Mouse (Mus musculus) midbrain, embryonic 12.5 days (tissue): Measurements from ENCODE around the gene Stat5b. TPM values are rescaled to one million over a fixed set of nuclear protein-coding genes. Genes with fewer than 3 reads are reported as not detected.

Source experiments
- ATAC-seq: fragments of 200-750 bp; cut with Nextera tagmentation; 2 replicates; pipeline ENCODE4 v1.8.0; 2017; ENCODE audit warnings: low read depth, moderate TSS enrichment, moderate library complexity; ENCODE audit not compliant: low FRiP score
- H3K27ac ChIP-seq: fragments of 300-500 bp; sonication (generic); replicated peaks from 2 replicates; pipeline ENCODE4 v1.5.1; 2016; ENCODE audit warnings: mild to moderate bottlenecking
- H3K27me3 ChIP-seq: fragments of 300-500 bp; sonication (generic); 2 replicates; pipeline ENCODE4 v1.6.1; 2016; ENCODE audit warnings: mild to moderate bottlenecking
- H3K36me3 ChIP-seq: fragments of 300-500 bp; sonication (generic); 2 replicates; pipeline ENCODE4 v1.6.1; 2016
- H3K4me1 ChIP-seq: fragments of 300-500 bp; sonication (generic); 2 replicates; pipeline ENCODE4 v1.6.1; 2016
- H3K4me2 ChIP-seq: fragments of 300-500 bp; sonication (generic); replicated peaks from 2 replicates; pipeline ENCODE4 v1.6.1; 2016; ENCODE audit warnings: mild to moderate bottlenecking, moderate library complexity
- H3K4me3 ChIP-seq: fragments of 300-500 bp; sonication (generic); 2 replicates; pipeline ENCODE4 v1.5.1; 2016; ENCODE audit warnings: mild to moderate bottlenecking
- H3K9ac ChIP-seq: fragments of 300-500 bp; sonication (generic); replicated peaks from 2 replicates; pipeline ENCODE4 v1.6.1; 2016; ENCODE audit warnings: mild to moderate bottlenecking, moderate library complexity
- H3K9me3 ChIP-seq: fragments of 300-500 bp; sonication (generic); 2 replicates; pipeline ENCODE4 v1.6.1; 2016; ENCODE audit warnings: mild to moderate bottlenecking
- WGBS: fragments of 180-500 bp; shearing (Covaris S2); methylation state at CpG from one replicate; pipeline ENCODE4 v1.1.7; 2016; 5-methylcytosine and 5-hydroxymethylcytosine counted together
- polyA plus RNA-seq: library from polyadenylated mRNA; unstranded; fragments of >200 nt; fragmentation: Nextera tagmentation; extraction: Ambion mirVana; gene quantifications from 2 replicates; pipeline ENCODE4 v1.2.1, GENCODE M21; 2016

The Stat5b gene
- polyA plus RNA-seq, 1 experiment from 2014 or later, result 19.4 TPM

DNA sequence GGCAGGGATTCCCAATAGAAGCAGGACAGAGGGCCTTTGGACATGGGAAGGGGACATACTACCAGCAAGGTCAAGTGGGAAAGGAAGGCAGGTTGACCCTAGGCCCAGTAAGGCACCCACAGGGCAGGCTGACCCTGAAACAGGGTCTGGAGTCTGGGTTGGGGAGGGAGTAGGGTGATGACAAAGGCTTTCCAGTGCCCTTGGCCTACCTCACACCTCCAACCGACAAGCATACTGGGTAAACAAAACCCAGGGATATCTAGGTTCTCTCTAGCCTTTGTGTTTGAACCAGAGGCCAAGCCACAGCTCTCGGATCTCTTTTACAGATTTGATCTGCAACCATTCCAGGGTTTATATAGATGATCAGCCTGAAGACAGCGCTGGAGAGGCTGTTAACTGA lies 37.2 kb upstream of the Stat5b start:
- Histone ChIP-seq H3K9me3 (no peaks in the 10 kb centered on the region), H3K9ac (no peak overlapping the region), H3K4me1 (peaks cover 3% of the 10 kb centered on the region; the same call in 1 of the 2 replicates), H3K27ac (no peak overlapping the region), H3K36me3 (no peaks in the 10 kb centered on the region), H3K4me2 (no peak overlapping the region), H3K27me3 (no peaks in the 10 kb centered on the region; the same call in 1 of the 2 replicates), H3K4me3 (no peak overlapping the region)
- ATAC-seq, result no peak
- 78% methylated on average over 3 of the region's 3 CpGs for WGBS

DNA sequence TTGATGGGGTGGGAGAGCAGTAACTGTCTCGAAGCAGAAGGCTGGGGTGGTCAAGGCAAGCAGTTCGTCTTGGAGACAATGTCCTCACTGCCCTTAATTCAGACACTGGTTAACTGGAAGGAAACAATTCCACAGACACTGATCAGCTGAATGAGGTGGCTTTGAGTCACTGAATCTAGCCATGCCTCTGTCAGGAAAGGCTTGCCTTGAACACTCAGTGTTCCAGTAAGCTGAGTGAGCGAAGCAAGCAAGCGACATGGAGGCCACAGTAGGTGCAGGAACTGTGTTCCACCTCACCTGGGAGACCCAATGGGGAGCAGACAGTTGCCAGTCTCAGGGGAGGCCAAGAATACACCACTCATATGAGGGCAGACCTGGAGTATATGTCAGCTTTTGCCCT lies 36.7 kb upstream of the Stat5b start:
- no peak for ATAC-seq
- no peak overlapping the region for H3K4me2 ChIP-seq
- no peak overlapping the region for H3K27ac ChIP-seq
- H3K36me3 ChIP-seq, result no peaks in the 10 kb centered on the region
- H3K9me3 ChIP-seq, result no peaks in the 10 kb centered on the region
- H3K4me1 ChIP-seq, result peaks cover 3% of the 10 kb centered on the region; the same call in 1 of the 2 replicates
- 81% methylated on average over 4 of the region's 4 CpGs for WGBS
- no peak overlapping the region for H3K9ac ChIP-seq
- H3K4me3 ChIP-seq, result no peak overlapping the region
- no peaks in the 10 kb centered on the region; the same call in 1 of the 2 replicates for H3K27me3 ChIP-seq

DNA sequence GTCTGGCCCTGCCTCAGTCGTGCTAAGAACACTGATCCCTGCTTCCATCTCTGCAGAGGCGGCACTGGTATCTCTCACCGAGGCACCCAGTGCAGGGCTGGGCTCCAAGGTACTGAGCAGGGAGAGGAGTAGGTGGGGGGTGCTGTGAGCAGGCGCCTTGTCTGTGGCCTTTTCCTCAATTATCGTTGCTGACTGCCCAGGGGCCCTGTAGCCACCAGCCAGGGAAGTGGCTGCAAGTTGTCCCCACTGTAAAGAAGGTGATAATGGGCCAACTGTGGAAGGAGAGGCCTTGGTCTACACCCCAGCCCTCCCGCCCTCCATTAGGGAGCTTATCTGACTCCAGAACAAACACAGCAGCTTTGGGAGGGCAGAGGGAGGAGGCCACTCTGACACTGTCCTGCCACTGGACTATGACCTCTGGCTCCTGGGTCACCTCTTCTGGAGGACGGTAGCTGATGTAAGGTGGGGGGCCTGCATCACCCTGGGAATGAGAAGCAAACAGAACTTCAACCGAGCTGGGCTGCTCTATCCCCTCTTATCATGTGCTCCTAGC lies 35.7 kb upstream of the Stat5b start:
- Histone ChIP-seq H3K4me3 (no peak overlapping the region), H3K4me2 (no peak overlapping the region), H3K4me1 (peaks cover 3% of the 10 kb centered on the region; the same call in 1 of the 2 replicates), H3K9me3 (no peaks in the 10 kb centered on the region), H3K9ac (no peak overlapping the region), H3K27me3 (no peaks in the 10 kb centered on the region; the same call in 1 of the 2 replicates), H3K27ac (0 out of 2 replicates have a peak overlapping the region, but pooled peaks have one; percentile 10), H3K36me3 (no peaks in the 10 kb centered on the region)
- no peak for ATAC-seq
- 72% methylated on average over 8 of the region's 8 CpGs for WGBS

DNA sequence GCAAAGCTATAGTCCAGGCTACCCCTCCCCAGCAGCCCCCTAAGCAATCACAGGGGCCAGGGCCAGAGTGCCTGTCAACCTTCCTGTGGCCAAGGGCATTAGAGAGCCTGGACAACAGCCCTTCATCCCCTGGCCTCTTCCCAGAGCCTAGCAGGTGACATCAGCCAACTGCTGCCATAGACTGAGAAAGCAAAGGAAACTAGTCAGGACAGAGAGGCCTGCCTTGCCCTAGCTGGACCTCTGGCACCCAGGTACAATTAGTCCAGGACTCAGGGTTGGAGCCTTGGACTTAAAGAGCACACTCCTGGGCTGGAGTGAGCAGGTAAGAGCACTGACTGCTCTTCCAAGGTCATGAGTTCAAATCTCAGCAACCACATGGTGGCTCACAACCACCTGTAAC lies 34.9 kb upstream of the Stat5b start:
- no peak overlapping the region for H3K27ac ChIP-seq
- H3K4me2 ChIP-seq, result no peak overlapping the region
- H3K4me3 ChIP-seq, result no peak overlapping the region
- ATAC-seq, result no peak
- no peaks in the 10 kb centered on the region for H3K36me3 ChIP-seq
- H3K27me3 ChIP-seq, result no peaks in the 10 kb centered on the region; the same call in 1 of the 2 replicates
- no peaks in the 10 kb centered on the region for H3K9me3 ChIP-seq
- H3K4me1 ChIP-seq, result peaks cover 3% of the 10 kb centered on the region; the same call in 1 of the 2 replicates
- no peak overlapping the region for H3K9ac ChIP-seq

DNA sequence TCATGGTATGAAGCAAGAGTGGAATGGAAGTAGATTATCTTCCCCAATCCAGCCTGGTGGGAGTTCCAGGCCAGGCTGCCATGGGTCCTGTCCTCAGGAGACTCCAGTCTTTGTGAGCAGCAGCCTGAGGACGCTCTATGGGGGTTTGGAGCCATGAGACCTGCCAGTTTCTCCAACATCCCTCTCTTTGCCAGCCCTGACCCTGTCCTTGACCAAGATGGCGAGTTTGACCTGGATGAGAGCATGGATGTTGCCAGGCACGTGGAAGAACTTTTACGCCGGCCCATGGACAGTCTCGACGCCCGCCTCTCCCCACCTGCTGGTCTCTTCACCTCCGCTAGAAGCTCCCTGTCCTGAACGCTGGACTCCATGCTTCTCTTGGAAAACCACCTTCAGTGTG lies 33.1 kb upstream of the Stat5b start:
- no peak for ATAC-seq
- 87% methylated on average over 10 of the region's 10 CpGs for WGBS
- no peak overlapping the region for H3K4me2 ChIP-seq
- no peak overlapping the region for H3K4me3 ChIP-seq
- H3K27ac ChIP-seq, result no peak overlapping the region
- no peaks in the 10 kb centered on the region for H3K36me3 ChIP-seq
- no peak overlapping the region for H3K9ac ChIP-seq
- H3K9me3 ChIP-seq, result no peaks in the 10 kb centered on the region
- no peaks in the 10 kb centered on the region; the same call in 1 of the 2 replicates for H3K27me3 ChIP-seq
- H3K4me1 ChIP-seq, result peaks cover under 1% of the 10 kb centered on the region; the same call in 1 of the 2 replicates

DNA sequence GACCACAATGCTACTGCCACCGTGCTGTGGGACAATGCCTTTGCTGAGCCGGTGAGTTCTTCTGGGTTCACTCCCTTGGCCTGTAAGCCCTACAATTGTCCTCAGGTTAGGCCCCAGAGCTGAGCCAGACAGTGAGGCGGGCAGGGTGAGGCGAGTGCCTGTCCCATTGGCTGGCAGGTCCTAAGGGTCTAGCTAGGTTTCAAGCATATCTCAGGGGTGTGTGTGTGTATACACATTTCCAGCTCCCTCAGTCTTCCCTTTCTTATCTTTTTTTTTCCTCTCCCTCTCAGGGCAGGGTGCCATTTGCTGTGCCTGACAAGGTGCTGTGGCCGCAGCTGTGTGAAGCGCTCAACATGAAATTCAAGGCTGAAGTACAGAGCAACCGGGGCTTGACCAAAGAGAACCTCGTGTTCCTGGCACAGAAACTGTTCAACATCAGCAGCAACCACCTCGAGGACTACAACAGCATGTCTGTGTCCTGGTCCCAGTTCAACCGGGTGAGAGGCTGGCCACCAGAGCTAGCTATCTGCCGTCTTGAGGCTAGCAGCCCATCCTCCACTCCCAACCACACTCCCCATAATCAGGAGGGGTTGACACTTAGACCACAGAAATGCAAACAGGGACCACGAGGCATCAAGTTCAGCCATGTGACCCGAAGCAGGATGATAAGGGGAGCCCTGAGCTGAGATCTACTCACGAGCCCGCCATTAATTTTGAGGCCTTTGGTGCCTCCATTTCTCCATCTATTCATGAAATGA lies 29.0 kb upstream of the Stat5b start:
- Histone ChIP-seq H3K9me3 (no peaks in the 10 kb centered on the region), H3K4me2 (no peak overlapping the region), H3K4me3 (no peak overlapping the region), H3K36me3 (no peaks in the 10 kb centered on the region), H3K9ac (no peak overlapping the region), H3K27me3 (no peaks in the 10 kb centered on the region; the same call in 1 of the 2 replicates), H3K4me1 (no peaks in the 10 kb centered on the region), H3K27ac (no peak overlapping the region)
- 89% methylated on average over 15 of the region's 15 CpGs for WGBS
- ATAC-seq, result no peak

DNA sequence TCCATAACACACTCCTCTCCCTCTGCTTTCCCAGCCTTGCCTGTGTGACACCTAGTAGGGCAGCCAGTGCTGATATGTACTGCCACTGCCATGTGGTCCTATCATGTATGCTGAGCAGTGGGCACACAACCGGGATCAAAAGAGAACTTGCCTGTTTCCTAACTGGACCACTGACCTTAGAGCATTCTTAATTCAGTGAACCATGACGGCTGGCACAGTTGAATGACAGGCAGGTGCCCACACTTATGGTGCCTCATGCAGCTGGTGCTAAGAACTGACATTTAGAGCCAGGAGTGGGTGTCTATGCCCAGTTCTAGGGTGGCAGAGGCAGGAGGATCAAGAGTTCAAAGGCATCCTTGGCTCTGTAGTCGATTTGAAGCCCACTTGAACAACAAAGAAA lies 25.2 kb upstream of the Stat5b start:
- Histone ChIP-seq H3K4me2 (no peak overlapping the region), H3K9ac (no peak overlapping the region), H3K4me3 (no peak overlapping the region), H3K9me3 (no peaks in the 10 kb centered on the region), H3K36me3 (no peaks in the 10 kb centered on the region), H3K27ac (no peak overlapping the region), H3K27me3 (no peaks in the 10 kb centered on the region), H3K4me1 (no peaks in the 10 kb centered on the region)
- WGBS, result 76% methylated on average over 3 of the region's 3 CpGs
- ATAC-seq, result no peak

DNA sequence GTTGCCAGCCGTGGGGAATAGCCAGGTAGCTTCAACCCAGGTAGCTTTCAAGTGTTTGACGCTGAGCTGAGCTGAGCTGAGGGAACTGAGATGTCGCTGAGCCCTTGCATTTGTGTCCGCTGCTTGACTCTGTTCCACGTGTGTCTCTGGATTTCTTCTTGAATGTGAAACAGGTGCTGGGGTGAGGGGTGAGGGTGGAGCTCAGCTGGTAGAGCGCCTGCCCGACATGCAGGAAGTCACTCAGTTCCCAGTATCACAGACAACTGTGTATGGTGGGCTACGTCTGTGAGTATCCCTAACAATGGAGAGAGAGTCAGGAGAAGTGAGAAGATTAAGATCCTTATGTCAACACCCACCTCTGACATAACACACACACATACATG lies 20.4 kb upstream of the Stat5b start:
- no peak for ATAC-seq
- no peak overlapping the region for H3K4me3 ChIP-seq
- no peaks in the 10 kb centered on the region for H3K4me1 ChIP-seq
- no peak overlapping the region for H3K27ac ChIP-seq
- H3K27me3 ChIP-seq, result no peaks in the 10 kb centered on the region
- no peaks in the 10 kb centered on the region for H3K36me3 ChIP-seq
- 82% methylated on average over 8 of the region's 8 CpGs for WGBS
- no peak overlapping the region for H3K4me2 ChIP-seq
- H3K9me3 ChIP-seq, result no peaks in the 10 kb centered on the region
- H3K9ac ChIP-seq, result no peak overlapping the region

DNA sequence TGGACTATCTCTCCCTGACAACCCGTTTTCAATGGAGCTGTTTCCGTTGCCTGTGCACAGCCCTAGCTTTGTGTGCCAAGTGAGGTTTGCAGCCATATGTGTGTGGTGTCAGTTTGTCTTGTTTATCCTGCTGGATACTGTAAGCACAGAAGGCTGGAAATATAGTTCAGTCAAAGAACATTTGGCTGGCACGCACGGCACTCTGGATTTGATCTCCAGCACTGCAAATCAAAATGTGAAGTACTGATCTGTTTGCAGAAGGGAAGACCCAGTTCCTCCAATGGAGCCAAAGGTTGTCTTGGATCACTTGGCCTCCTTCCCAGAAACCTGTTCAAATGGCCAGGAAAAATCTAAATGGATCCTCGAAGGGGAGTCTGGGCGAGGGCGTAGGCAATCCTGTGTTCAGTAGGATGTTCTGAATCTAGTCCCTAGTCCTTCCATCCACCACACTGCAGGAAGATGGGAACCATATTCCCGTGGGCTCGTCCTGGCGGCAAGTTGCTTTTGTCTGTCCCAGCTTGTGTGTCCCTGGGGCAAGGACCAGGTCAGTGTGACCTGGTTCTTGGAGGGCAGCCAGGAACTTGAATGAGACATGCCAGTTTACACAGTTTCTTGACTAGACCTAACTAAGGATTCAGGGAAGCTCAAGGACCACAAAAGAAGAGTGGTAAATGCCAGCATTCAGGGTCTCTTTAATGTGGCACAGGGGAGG lies 19.9 kb upstream of the Stat5b start:
- Histone ChIP-seq H3K4me1 (no peaks in the 10 kb centered on the region), H3K9ac (no peak overlapping the region), H3K4me3 (no peak overlapping the region), H3K27ac (no peak overlapping the region), H3K36me3 (no peaks in the 10 kb centered on the region), H3K9me3 (no peaks in the 10 kb centered on the region), H3K4me2 (no peak overlapping the region), H3K27me3 (no peaks in the 10 kb centered on the region)
- WGBS, result 87% methylated on average over 10 of the region's 10 CpGs
- no peak for ATAC-seq

DNA sequence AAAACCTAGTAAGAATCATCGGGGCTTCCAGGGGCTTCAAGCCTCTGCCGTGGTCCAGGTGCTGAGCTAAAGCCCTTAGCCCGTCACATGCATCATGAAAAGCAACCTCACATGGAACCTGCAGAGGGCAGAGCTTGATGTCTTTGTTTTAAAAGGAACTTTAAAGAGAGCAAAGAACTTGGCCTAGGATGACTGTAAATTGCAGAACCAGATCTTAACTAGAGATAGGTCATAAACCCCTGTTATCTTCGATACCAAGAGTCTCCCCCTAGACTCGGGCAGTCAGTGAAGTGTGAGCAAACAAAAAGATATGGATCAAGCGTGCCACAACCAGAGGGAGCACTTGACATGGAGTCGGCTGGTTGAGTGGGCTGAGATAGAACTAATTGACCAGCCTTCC lies 15.1 kb upstream of the Stat5b start:
- no peaks in the 10 kb centered on the region for H3K36me3 ChIP-seq
- H3K9ac ChIP-seq, result no peak overlapping the region
- ATAC-seq, result no peak
- H3K27ac ChIP-seq, result no peak overlapping the region
- H3K4me3 ChIP-seq, result no peak overlapping the region
- no peaks in the 10 kb centered on the region for H3K4me1 ChIP-seq
- H3K4me2 ChIP-seq, result no peak overlapping the region
- no peaks in the 10 kb centered on the region for H3K9me3 ChIP-seq
- 89% methylated on average over 7 of the region's 7 CpGs for WGBS
- peaks cover 33% of the 10 kb centered on the region for H3K27me3 ChIP-seq

DNA sequence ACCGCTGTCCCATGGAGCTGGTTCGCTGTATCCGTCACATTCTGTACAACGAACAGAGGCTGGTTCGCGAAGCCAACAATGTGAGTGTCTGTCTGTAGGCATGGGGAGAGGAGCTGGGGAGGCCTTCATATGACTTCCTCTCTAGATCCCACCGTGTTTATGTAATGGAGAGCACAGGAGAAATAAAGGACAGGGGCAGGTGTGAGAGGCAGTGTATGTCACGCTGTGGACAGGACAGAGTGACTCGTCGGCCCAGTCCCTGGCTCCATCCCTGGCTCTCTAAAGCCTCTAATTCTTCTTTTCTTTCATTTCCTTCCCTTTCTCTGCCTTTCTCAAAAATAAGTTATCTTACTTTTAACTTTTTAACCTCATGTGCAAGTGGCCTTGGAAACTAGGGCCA lies 12.6 kb upstream of the Stat5b start:
- Histone ChIP-seq H3K27ac (no peak overlapping the region), H3K36me3 (no peaks in the 10 kb centered on the region), H3K4me2 (no peak overlapping the region), H3K27me3 (peaks cover 57% of the 10 kb centered on the region), H3K9ac (no peak overlapping the region), H3K4me1 (peaks cover 6% of the 10 kb centered on the region; the same call in 1 of the 2 replicates), H3K9me3 (no peaks in the 10 kb centered on the region), H3K4me3 (no peak overlapping the region)
- ATAC-seq, result no peak
- WGBS, result 93% methylated on average over 10 of the region's 10 CpGs

DNA sequence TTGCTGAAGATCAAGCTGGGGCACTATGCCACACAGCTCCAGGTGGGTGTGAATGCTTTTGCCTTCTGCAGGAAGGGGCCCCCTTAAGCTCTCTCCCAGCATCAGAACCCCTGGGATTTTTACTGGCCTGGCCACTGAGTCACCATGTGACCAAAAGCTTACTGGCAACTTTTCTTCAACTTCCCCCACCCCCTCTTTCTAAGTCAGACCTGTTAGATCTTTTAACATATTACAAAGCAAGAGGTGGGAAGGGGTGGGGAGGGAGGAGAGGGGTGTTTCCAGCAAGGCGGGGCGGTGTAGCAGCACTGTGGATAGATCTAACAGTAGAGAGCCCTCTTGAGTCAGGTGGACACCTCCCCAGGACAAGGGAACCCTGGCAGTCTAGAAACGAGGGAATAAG lies 11.3 kb upstream of the Stat5b start:
- H3K4me3 ChIP-seq, result no peak overlapping the region
- no peaks in the 10 kb centered on the region for H3K9me3 ChIP-seq
- H3K4me2 ChIP-seq, result no peak overlapping the region
- H3K27me3 ChIP-seq, result peaks cover 67% of the 10 kb centered on the region
- peaks cover 6% of the 10 kb centered on the region; the same call in 1 of the 2 replicates for H3K4me1 ChIP-seq
- 38% methylated on average over 3 of the region's 3 CpGs for WGBS
- no peak for ATAC-seq
- H3K9ac ChIP-seq, result no peak overlapping the region
- H3K36me3 ChIP-seq, result no peaks in the 10 kb centered on the region
- H3K27ac ChIP-seq, result no peak overlapping the region
